Mouse (Mus musculus) adrenal gland, adult 8-10 months (tissue): ENCODE data around the gene Mthfd2l. TPM values are rescaled to one million over a fixed set of nuclear protein-coding genes. Genes with fewer than 3 reads are reported as not detected.

ENCODE experiments used
- DNase-seq: peaks from one replicate; pipeline ENCODE4 v3.0.0; 2022
- total RNA-seq, 4 experiments: library from RNA; stranded (reverse); gene quantifications; 2 replicates each; pipeline ENCODE4 v1.2.4; 2022

The Mthfd2l gene
- total RNA-seq, 4 experiments from 2014 or later: 15.7 to 20.5 (median 18.5) TPM

DNA sequence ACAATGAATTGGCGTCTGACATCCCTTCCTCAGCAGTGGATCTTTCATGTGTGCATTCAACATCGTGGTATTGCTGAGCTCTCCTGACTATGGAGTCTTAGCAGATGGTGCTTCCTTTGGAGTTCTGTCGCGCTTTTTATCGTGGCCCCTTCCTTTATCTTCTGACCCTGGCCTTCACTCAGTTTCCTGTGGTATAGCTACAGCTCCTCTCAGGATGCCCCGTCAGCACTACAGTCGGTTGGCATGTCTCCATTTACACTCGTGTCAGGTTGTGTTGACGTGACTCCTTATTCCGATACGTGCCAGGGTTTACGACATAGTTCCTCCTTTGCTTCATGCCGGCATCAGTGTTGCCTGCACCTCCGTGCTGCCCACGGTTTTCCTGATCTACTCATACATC is 18.6 kb downstream of the Mthfd2l start:
- no peak for DNase-seq

DNA sequence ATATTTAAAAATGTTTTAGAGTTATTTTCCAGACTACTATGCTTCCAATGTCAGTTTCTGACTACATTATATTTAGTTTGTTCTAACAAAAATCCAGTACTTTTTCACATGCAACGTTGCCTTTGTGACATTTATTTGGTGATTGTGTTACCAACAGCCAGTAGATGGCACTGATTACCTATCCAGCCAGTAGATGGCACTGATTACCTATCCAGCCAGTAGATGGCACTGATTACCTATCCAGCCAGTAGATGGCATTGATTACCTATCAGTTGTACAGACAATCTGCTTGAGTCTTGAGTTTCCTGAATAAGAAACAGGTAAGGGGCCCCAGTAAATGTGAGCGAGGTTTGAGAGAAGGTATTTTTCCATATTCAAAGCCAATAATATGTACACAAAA is 20.6 kb downstream of the Mthfd2l start:
- peak; percentile 24 for DNase-seq

DNA sequence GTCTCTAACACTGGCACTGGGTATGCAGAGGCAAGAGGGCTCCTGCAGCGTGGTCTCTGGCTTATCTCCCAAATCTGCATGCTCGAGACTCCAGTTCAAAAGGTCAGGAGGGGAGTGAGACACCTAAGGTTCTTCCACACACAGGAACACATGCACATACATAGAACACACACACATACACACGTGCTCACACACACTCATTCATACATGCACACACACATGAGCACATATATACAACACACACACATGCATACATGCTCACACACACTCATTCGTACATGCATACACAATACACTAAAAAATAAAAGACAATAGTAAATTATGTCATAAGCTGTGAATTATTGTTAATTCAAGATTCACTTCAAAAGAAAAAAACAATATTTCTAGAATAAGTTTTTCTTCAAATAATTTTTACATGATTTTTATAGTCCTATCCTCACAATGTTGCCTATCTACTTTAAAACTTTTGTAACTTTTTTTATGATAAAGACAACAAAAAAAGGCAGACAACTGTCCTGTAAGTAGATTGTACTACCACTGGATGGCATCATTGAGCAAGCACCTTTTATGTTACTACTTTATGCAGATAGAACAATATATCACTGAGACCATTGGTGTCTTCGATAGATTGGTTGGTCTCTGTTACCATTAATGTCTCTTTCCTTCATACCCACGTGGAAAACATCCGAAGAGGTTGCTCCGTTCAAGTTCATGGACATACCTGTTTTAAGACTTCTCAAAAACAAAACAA is 22.0 kb downstream of the Mthfd2l start:
- DNase-seq: no peak

DNA sequence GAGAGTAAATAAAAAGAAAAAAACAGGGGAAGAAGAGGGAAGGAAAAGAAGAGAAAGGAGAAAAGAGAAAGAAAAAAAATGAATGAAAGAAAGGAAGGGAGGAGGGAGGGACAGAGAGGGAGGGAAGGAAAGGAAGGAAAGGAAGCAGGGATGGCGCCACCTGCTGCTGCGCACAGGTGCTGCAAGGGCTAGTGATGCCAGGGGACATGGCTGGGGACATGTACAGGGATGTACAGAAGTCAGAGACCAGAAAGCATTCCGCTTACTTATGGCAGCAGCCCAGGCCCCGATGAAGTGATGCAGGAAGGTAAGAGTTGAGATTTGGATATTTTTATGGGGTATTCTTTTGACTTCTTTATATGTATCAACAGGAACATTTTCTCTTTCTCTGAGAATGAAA is 33.4 kb downstream of the Mthfd2l start:
- no peak for DNase-seq

DNA sequence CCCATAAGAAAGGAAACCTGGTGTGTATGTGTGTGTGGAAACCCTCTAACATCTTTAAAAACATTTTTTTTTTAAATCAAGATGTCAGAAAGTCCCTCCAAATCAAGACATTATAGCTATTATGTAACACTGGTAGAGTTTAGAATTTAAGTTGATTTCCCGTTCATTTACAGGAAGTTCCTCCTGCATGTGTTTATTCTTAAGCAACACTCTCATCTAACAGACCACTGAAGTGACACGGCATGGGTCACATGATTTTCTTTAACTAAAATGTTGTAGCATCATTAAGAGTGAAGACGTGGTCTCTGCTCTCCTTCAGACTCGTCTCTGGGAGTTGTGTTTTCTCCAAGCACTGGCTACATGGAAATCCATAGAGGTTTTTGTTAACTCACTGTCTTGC is 33.8 kb downstream of the Mthfd2l start:
- DNase-seq: no peak

DNA sequence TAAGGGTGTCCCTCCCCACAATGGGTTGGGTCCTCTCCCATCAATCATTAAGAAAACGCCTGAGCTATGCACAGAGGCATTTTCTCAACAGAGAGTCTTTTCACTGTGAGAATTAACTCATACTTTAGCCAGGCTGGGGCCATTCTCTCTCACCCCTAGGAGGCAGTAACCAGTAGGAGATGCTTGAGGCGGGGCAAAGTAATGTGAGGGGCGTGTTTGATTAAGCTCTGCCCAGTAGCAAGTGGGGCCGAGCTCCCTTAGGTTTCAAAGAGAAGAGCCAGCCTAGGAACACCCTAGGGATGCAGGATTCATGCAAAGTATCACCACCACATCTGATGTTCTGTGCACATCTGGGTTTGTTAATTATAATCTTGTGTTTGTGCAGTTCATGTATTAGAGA is 34.5 kb downstream of the Mthfd2l start:
- DNase-seq: no peak

DNA sequence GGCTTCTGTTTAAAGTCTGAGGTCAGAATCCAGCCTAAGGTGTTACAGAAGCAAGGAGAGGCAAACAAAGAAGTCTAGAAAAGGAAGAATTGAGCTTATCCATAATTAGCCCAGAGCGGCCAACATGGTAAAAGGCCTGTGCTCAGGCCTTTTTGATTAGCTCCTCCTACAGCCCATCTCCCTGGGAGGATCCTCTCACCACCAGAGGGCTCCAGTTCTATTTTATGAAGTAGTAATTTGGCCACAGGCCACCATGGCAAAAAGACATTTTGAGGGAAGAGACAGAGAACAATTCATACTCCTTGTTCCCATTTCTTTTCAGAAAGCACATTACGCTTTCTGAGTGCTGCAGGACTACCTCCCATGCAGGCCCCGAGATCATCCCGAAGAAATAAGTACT is 46.3 kb downstream of the Mthfd2l start:
- peak; percentile 32 for DNase-seq

DNA sequence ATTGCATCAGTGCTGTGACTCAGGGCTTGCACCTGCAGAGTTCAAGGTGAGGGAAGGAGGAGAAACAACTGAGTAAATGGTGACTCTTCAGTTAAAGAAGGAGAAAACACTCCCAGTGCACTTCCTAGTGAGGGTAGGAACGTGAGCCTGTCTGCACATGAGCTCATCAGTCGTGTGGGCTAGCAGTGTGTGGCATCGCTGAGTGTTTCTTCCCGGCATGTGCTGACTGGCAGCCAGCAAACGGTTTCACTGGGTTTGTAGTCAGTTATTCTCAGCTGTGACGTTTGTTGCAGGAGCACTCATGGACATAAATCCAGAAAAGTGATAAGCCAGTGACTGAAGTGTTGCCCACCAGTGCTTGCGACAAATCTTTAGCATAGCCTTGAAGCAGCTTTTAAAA is 49.4 kb downstream of the Mthfd2l start:
- no peak for DNase-seq

DNA sequence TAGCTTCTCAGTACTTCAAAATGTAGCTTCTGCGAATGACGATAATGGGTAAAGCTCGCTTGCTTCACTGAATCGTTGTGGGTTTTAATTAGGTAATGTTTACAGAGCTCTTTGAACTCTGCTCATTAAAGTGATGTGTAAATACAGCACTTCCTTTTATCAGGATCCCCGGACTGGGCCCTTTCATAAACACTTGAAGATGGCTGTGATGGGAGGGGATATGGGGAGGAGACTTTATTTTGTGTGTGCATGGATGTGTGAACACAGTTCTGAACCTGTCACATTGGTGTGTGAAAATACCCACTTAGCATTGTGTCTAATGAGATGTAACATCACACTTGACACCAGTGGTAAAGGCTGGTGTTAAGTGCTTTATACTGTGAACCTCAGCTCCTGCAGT is 56.7 kb downstream of the Mthfd2l start:
- no peak for DNase-seq

DNA sequence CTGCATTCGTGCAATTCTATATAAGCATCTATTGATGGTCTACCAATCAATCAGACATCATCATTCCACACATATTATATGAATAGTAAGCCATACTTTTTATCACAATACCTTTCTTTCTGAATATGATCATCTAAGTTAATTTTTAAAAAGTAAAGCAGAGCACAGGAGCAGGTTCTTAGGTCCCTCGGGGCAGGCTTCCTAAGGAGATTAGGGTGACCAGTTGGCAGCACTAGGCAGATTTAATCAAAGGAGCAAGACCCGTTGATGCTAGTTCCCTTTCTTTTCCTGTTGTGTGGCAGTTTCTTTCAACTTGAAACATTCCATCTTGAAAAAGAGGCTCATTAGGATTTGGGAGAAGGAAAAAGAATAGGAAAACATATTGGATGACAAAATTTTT is 57.2 kb downstream of the Mthfd2l start:
- no peak for DNase-seq

DNA sequence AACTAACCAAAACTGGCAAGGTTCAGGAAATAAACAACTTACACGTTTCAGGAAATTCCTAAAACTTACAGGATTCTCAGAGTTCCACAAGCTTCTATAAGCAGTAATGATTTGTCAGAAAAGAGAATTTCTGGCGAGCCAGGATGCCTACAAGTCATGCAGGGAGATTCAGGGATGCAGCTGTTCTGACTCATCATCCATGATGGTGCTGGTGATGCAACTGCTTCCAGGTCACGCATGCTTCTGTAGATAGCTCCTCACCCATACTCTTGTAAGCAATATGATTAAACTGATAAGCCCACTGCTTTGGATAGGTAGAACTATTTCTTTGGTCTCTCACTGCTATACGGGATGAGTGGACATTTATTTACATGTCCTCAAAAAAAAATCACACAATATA is 57.7 kb downstream of the Mthfd2l start:
- no peak for DNase-seq

DNA sequence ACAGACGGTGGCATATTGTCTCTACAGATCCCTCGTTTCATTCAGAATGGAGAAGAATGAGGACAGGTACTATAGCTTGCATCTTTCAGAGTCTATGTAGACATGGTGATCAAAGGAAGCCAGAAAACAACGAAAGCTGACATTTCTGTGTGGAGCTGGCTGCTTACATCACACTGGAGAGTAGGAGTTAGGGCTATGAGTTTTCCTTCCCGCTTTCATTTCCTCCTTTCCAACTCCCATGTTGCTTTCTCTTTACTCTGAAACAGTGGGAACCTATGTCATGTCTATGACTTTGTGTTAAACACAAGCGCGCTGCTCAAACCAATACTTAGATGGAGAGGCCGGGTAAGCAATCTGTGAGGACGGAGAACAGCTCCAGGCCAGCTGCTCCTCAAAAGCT is 69.0 kb downstream of the Mthfd2l start:
- DNase-seq: no peak

DNA sequence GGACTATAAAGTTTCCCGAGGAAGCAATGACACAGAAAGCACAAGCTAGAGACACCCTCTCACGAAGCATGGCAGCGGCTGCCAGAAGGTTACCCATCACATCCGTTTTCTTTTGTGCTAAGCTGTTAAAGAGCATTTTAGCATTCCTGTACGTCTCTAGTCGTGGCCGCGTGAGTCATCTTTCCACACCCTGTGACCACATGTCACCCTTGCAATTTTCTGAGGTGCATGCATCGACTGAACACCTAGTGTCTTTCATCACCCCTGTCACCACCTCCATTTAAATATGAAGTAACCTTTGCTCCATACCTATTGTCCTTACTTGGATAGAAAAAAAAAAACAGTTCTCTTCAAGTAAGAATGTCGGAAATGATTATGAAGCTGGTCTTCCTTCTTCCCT is 84.3 kb downstream of the Mthfd2l start:
- DNase-seq: no peak

DNA sequence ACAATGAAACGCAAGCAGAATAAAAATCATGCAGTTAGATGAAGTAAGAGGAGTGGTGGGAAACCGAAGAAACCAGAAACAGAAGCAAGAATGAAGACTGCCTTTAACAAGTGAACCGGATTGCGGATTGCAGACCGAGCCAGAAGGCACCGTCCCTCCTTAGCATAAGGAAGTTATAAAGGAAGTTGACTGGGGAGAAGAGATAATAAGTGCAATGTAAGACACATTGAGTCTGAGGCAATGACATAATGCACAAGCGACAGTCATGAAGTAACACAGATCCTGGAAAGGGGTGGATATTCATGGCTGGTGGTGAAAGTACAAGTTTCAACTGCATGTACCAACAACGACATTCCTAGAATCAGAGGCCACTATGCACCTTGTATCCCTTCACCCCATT is 92.2 kb downstream of the Mthfd2l start:
- DNase-seq: no peak

DNA sequence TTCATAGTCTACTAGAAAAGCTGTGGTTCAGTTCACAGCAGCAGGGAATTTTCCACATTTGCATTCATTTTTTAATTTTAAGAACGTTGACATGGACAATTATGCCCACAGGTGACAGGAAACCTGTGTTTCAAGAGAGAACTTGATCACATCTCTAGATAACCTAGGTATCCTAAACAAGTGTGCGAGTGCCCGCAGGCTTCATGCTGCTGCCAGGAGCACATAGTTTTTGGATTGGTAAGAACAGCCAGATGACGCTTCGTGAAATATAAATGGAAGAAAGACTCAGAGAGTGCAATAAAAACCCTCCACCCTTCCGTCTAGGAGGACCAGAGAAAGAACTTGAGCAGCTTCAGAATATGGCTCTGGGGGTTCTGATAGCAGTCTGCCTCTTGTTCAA is 96.2 kb downstream of the Mthfd2l start, which contains the start of gene Epgn:
TSS of gene Epgn (plus strand) at position 301 of the 400 bp plus-strand sequence.
- no peak for DNase-seq

DNA sequence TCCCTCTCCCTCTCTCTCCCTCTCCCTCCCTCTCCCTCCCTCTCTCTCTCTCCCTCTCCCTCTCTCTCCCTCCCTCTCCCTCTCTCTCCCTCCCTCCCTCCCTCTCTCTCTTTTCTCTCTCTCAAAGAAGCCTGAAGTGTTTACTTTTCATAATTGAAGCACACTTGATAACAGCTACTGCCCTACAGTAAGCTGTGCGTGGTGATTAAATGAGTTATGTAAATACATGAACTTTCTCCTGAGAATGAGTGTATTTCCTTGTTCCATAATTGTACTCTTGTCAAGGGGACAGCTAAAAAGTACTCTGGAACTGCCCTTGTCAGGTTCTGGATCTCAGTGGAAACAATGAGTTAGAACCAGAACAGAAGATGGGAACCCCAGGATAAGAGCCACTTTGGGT is 96.9 kb downstream of the Mthfd2l start:
- no peak for DNase-seq

DNA sequence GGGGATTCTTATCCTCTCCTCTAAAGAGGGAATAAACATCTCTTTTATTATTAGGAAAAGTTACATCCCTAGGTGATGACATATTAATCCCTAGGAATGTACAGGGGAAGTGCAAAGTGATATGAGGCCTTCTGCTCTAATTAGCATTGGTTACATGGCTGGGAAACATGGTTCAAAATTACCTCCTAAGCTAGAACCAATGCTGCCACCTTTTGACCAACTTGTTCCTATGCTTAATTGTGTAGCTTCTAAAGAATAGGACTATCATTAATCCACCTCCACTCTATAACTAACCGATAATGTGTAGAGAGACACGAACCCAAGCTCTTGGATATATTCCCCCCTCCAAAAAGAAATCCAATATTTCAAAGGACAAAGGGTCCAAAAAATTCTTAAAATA is 99.7 kb downstream of the Mthfd2l start:
- no peak for DNase-seq

DNA sequence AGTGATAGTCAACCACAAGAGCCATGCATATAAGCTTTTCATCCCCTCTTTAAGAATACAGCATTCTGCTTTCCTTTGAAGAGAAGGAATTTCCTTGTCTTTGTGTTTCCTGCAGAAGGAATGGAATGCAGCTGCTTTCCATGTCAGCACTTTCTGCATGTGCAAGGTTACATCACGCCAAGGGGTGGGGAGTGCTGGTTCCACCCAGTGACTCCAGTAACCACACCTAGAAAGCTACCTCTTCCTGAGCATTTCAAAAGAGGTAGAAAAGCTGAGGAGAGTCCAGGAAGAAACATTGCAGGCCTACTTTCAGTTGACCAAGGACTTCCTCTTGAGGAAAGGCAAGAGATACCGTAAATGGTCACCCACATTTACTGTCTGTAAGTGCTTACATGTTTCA is 104.4 kb downstream of the Mthfd2l start:
- DNase-seq: no peak

DNA sequence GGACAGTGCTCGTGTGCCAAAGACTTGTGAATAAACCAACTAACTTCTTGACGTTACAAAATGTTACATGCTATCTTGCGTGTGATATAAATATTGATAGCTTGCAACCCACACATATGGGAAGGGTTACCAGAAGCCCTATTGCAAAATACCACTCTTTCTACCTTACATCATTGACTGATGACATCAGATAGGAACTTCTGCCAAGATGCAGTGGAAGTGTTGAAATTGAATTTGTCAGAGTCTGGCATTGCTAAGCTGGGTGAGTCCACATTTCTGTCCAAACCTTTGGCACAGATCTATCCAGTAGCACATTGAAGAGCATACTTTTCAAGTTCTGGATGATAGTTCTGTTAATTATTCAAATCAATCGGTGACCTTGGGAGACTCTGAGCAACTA is 105.7 kb downstream of the Mthfd2l start:
- peak; percentile 12 for DNase-seq

DNA sequence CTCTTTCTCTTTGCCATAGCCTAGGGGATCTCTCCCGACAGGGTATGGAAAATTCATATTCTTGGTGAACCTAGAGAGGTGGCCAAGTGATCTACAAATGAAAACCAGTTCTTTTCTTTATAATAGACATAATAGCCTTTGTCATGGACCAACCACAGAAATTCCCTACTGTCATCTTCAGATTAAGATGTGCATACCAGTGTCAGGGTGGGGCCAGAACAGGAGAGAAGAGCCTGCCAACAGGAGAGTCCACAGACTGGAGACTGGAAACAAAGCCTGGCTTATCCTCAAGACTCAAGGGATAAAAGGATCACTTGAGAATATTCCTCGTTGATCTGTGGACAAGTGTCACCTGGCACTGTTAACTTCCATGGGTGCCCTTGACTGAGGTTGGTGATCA is 106.8 kb downstream of the Mthfd2l start:
- no peak for DNase-seq

DNA sequence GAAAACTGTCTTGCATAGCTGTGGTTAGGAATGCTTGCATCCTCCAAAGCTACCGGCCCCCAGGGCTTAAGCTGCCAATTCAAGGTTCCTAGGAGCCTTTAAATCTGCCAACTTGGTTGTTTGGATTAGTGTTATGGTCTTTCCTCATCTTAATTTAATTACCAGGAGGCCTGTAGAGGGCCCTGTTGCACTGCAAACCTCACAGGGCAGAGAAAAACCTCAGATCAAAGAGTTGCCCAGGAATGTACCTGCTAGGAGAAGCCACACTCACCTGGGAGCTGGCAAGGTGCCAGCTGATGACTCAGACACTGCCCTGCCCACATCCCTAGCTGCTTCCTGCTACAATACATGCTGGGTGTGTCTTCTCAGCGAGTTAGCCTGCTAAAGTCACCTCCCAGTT is 107.6 kb downstream of the Mthfd2l start:
- no peak for DNase-seq

DNA sequence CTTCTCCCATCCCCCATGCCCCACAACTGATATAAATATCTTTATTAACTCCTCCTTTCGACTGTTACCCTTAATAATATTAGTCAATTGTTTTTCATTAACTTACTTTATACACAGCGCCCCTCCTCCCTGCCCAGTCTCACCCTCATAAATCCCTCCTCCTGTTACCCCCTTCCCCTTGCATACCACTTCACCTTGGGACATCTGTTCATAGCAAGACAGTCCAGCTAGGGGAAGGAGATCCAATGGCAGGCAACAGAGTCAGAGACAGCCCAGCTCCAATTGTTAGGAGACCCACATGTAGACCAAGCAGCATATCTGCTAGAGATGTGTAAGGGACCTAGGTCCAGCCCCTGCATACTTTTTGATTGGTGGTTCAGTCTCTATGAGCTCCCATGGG is 108.0 kb downstream of the Mthfd2l start:
- no peak for DNase-seq

DNA sequence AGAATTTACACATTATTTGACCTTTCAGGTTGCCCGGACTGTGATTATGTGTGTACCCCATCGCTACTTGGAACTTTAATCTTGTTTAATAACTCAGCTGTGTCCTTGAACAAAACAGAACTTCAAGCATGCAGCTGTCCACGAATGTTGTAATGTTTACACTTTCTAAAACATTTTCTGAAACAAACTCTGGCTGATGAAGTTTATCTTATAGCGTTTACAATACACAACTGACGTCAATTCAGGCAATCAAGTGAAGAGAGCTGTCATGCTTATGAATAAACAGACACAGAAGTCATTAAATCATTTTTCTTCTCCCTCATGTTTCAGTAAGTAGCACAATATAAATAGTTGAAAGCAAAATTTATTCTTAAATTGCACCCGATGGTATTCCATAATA is 117.1 kb downstream of the Mthfd2l start:
- no peak for DNase-seq

DNA sequence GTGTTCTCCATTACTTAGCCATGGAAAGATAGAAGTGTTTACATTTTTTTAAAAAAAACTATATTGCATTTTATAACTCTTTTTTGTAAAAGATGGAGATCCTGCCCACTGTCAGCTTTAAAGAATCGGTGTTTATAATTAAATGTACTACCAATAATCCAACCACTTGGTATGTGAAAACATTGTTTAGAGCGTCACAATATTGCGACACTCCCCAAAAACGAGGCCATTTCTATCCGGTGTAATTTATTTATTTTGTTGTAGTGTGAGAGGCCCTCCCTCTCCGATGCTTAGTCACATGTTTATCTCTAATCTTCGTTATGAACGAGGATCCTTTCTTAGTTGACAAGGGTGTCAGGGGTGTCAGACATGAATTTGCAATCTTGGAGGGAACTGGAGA is 117.5 kb downstream of the Mthfd2l start:
- DNase-seq: no peak
